Mouse (Mus musculus) megakaryocyte, embryonic 14.5 days (primary cell): ENCODE measurements around the gene Adgre1. TPM values are rescaled to one million over a fixed set of nuclear protein-coding genes. Genes with fewer than 3 reads are reported as not detected.

Experiments used
- H3K27me3 ChIP-seq: replicated peaks from 2 replicates; pipeline ENCODE3; 2012; ENCODE audit warnings: inconsistent platforms
- H3K36me3 ChIP-seq: replicated peaks from 2 replicates; pipeline ENCODE3; 2012; ENCODE audit warnings: low read length, inconsistent platforms, mixed read lengths
- H3K4me1 ChIP-seq: 2 replicates; pipeline ENCODE4 v1.6.1; 2012; ENCODE audit warnings: inconsistent platforms
- H3K4me3 ChIP-seq: replicated peaks from 2 replicates; pipeline ENCODE3; 2012; ENCODE audit warnings: moderate library complexity, mild to moderate bottlenecking, inconsistent platforms
- H3K9me3 ChIP-seq: 2 replicates; pipeline ENCODE4 v1.6.1; 2012; ENCODE audit warnings: inconsistent platforms
- FLI1 ChIP-seq: IDR thresholded peaks from 2 replicates; pipeline ENCODE4 v1.6.1; 2012; ENCODE audit warnings: low read length, inconsistent platforms, mixed read lengths
- GATA1 ChIP-seq: IDR thresholded peaks from 3 replicates; pipeline ENCODE4 v1.6.1; 2012; ENCODE audit warnings: mixed read lengths, low read length, inconsistent platforms, borderline replicate concordance
- polyA plus RNA-seq: library from polyadenylated mRNA; stranded (reverse); fragments of >175 nt; gene quantifications from 2 replicates; pipeline ENCODE4 v1.2.3, GENCODE M21; 2012; ENCODE audit warnings: low replicate concordance; ENCODE audit not compliant: insufficient read depth

Adgre1 gene
- polyA plus RNA-seq, 1 experiment = 4.9 TPM

DNA sequence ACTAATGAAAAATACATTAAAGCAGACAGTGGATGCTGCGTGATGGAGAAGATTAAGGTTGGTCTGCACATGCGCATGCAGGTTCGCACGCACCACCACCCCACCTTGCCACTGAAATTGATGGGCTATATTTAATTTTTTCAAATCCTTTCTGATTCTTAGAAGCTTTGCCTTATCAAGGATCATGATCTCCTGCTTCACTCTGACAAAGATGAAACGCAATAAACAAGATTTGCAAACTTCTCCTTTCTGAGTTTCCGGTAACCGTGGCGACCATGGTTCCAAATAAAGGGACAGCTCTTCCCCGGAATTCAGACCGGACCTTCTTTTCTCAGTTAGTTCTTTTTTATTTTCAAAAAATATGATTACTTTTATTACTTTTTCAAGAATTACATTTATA, 20.5 kb upstream of the Adgre1 start:
- peaks cover 15% of the 10 kb centered on the region for H3K9me3 ChIP-seq
- peaks cover 59% of the 10 kb centered on the region for H3K4me1 ChIP-seq
- no peak overlapping the region for H3K4me3 ChIP-seq
- H3K36me3 ChIP-seq = peaks cover 3% of the 10 kb centered on the region
- peaks cover 5% of the 10 kb centered on the region for H3K27me3 ChIP-seq
- TF ChIP-seq GATA1 = no peak
- no peak for TF ChIP-seq FLI1

DNA sequence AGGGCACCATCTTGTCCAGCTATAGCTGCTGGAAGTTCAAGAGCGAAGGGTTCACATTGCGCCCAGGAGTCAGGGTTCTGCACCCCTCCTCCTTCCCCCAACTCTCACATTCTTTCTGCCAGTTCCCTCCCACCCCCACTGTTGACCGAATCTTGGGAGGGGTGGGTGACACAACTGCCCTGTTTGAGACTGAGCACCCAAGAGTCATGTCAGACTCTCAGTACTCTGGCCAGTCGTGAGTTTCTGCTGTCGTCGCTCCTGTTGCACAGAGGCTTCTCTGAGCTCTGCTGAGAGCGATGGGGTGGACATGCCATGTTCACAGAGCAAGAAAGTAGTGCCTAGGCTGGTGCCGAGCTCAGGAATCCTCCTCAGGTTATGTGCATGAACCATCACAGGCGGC, 19.2 kb upstream of the Adgre1 start:
- H3K9me3 ChIP-seq = peaks cover 19% of the 10 kb centered on the region
- H3K4me1 ChIP-seq = peaks cover 55% of the 10 kb centered on the region
- no peak for TF ChIP-seq FLI1
- TF ChIP-seq GATA1 = no peak
- peaks cover 5% of the 10 kb centered on the region for H3K27me3 ChIP-seq
- no peak overlapping the region for H3K4me3 ChIP-seq
- peaks cover 6% of the 10 kb centered on the region for H3K36me3 ChIP-seq

DNA sequence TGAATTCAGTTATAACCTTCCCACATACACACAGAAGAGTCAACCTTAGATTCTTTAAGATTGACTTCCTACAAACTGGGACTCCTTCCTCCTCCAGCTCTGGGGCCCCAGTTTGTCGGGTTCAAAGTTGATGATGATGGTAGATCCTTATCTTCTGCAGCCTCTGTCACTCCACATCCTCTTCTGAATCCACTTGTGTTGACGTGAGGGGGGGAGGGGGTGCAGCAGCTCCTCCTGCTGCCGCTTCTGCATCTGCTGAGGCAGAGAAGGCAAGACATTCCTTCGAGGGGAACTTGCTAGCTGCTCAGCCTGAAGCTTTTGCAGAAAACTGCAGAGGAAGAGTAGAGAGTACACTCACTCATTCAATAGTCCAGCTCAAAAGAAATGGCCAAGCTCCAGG, 16.9 kb upstream of the Adgre1 start:
- TF ChIP-seq FLI1 (no peak), GATA1 (no peak)
- peaks cover 6% of the 10 kb centered on the region for H3K36me3 ChIP-seq
- peaks cover 6% of the 10 kb centered on the region for H3K27me3 ChIP-seq
- no peak overlapping the region for H3K4me3 ChIP-seq
- H3K4me1 ChIP-seq = peaks cover 41% of the 10 kb centered on the region
- H3K9me3 ChIP-seq = peaks cover 19% of the 10 kb centered on the region

DNA sequence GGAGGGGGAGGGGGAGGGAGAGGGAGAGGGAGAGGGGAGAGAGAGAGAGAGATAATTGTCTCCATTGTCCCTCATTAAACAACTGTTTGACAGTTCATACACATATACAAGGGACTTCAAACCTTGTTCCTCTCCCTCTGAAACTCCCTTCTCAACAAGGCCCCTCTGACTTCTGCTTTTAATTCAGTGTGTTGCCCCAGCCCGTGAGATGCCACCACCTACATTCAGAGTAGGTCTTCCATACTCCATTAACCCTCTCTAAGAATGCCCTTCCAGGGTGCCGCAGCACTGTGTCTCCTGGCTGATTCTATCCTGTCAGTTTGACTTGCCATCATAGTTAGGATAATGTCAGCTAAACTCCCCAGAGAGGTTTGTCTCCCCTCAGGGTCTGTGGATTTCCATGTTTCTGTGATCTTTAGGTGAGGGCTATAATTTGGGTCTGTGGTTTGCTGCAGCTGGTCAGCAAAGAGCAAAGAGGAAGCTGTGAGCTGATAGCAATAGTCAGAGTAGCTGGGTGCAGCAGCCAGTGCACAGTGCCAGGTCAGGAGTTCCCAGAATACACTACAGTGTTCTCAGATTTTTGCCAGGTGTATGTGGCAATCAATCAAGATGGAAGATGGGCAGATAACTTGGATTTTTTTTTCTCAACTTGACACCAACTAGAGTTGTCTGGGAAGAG, 14.3 kb upstream of the Adgre1 start:
- H3K4me3 ChIP-seq = peak overlapping the region; percentile 51
- peaks cover 19% of the 10 kb centered on the region for H3K9me3 ChIP-seq
- TF ChIP-seq GATA1 (no peak), FLI1 (no peak)
- peaks cover 6% of the 10 kb centered on the region for H3K36me3 ChIP-seq
- H3K4me1 ChIP-seq = peaks cover 36% of the 10 kb centered on the region
- peaks cover 2% of the 10 kb centered on the region for H3K27me3 ChIP-seq

DNA sequence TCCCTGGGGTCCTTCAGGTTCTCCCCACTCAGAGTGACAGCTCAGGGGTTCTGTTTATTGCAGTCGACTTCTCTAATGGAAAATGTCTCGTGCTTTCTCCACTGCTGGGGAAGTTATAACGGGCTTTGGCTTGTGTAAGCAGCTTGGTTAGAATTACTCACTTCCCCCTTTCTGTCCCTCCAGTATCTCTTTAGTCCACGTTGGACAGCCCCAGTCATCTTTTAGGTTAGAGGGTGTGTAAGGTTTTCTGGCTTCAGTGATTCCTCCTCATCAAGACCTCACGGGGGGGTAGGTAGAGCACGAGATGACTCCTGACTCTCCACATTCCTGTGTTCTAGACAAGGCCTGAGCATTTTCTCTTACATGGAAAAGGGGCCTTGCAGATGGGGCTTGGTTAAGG, 11.5 kb upstream of the Adgre1 start:
- Histone ChIP-seq H3K4me1 (peaks cover 27% of the 10 kb centered on the region), H3K9me3 (peaks cover 11% of the 10 kb centered on the region), H3K36me3 (peaks cover 6% of the 10 kb centered on the region), H3K4me3 (no peak overlapping the region), H3K27me3 (peaks cover 11% of the 10 kb centered on the region)
- TF ChIP-seq GATA1 = no peak
- no peak for TF ChIP-seq FLI1

DNA sequence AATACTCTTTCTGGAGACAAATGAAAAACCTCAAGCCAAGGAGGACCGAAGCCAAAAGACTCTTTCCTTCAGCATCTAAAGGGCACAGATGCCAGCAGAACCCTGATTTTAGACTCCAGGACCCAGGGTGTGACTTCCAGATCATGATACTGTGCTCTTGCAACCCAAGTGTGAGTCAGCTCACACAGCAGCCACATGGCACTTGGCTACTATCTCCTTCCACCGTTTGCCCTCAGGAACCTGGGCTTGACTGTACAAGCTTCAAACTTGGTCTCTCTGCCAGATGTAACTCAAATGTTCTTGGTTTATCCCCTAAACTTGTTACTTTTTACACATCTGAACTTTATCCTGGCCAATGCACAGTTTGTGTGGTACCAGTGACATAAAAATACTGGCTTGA, 10.7 kb upstream of the Adgre1 start:
- no peak for TF ChIP-seq GATA1
- no peak for TF ChIP-seq FLI1
- peaks cover 27% of the 10 kb centered on the region for H3K4me1 ChIP-seq
- H3K36me3 ChIP-seq = peaks cover 3% of the 10 kb centered on the region
- peaks cover 15% of the 10 kb centered on the region for H3K27me3 ChIP-seq
- peaks cover 5% of the 10 kb centered on the region for H3K9me3 ChIP-seq
- no peak overlapping the region for H3K4me3 ChIP-seq

DNA sequence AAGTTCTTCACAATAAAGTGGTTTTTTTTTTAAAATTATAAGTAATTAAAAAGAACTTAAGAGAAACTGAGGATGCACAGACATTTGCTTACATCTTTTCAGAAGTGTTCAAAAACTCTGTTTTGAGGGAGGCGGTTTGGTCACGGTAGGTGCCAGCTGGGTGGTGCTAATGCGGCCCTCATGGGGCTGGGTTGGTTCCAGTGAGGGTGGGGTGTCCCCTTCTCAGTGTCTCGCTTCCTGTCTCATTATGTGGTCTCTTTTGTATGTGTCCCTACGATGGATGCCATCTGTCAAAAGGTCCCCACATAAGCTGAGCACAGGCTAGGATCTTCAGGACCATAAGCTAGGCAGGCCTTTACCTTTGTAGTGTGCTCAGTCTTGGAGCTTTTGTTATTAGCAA, 9.4 kb upstream of the Adgre1 start:
- Histone ChIP-seq H3K4me1 (peaks cover 22% of the 10 kb centered on the region), H3K9me3 (no peaks in the 10 kb centered on the region), H3K36me3 (no peaks in the 10 kb centered on the region), H3K27me3 (peaks cover 19% of the 10 kb centered on the region), H3K4me3 (no peak overlapping the region)
- TF ChIP-seq FLI1 (no peak), GATA1 (no peak)

DNA sequence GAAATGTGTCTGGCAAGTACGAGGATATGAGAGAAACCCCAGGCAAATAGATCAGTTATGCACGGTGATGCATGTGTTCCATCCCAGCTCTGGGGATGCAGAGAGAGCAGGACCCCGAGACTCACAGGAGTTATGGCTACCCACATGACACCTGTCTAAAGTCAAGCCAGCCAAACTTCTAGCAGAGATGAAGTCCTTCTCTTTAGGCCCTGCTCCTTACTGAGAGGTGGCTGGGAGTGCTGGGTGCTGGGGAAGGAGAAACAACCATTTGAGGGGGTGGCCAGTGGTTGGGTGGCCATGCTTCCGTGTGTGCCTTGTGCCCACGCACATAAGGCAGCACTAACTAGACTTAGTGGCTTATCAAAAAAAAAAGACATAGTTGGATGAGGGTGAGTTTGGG, 8.3 kb upstream of the Adgre1 start:
- TF ChIP-seq FLI1 (no peak), GATA1 (no peak)
- Histone ChIP-seq H3K36me3 (no peaks in the 10 kb centered on the region), H3K4me1 (peaks cover 13% of the 10 kb centered on the region), H3K4me3 (no peak overlapping the region), H3K27me3 (peaks cover 20% of the 10 kb centered on the region), H3K9me3 (no peaks in the 10 kb centered on the region)

DNA sequence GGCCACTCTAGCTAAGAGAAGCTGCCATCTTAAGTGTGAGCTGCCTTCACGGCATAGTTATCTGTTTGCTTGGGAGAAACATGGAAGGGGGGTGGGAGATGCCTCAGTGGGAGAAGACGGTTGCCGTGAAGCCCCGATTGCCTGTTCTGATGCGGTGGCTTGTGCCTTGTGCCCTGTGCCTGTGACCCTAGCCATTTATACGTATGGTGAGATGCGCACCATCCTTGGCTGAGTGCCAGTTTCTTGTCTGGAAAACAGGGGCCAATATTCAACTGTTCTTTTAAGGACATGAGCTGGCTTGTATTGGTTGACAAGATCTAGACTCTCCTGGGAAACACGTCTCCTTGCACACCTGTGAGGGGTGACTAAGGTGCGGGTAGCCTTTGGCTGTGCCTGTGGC, 7.4 kb upstream of the Adgre1 start:
- TF ChIP-seq GATA1 (no peak), FLI1 (no peak)
- H3K9me3 ChIP-seq = no peaks in the 10 kb centered on the region
- H3K4me3 ChIP-seq = no peak overlapping the region
- peaks cover 22% of the 10 kb centered on the region for H3K27me3 ChIP-seq
- H3K36me3 ChIP-seq = no peaks in the 10 kb centered on the region
- peaks cover 13% of the 10 kb centered on the region for H3K4me1 ChIP-seq

DNA sequence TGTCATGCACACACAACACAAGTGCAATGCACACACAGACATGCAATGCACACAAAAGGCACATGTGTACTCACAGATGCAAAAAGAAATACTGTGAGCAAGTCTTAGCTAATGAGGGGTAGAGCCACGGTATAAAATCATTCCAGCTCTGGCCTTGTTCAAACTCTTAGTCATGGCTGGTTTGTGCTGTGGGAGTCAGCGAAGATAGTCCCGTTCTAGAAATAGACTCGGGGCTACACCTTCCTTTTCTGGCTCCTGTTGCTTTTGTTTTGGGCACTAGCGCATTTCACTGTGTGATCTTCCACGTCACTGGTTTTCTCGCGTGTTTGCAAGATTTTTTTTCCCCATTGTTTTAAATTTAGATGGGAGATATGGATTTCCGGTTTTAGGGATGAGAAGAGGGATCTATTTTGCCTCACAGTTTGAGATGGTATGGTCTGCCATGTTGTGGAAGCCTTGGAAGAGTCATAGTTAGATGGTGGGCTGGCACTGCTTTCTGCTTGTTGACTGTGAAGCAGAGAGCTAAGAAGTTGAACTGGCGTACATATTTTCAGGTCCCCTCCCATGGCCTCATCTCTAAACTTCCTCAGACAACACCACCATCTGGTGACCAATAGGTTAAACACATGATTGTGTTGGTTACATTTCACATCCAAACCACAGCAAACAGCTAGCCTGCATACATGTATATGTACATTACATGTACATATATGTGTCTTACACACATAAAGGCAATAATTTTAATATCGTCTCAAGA, 1.2 kb downstream of the Adgre1 start:
- H3K4me3 ChIP-seq = peak overlapping the region; percentile 80
- no peak for TF ChIP-seq GATA1
- no peak for TF ChIP-seq FLI1
- peaks cover 20% of the 10 kb centered on the region for H3K4me1 ChIP-seq
- no peaks in the 10 kb centered on the region for H3K36me3 ChIP-seq
- no peaks in the 10 kb centered on the region for H3K9me3 ChIP-seq
- peaks cover 4% of the 10 kb centered on the region for H3K27me3 ChIP-seq

Other genes with a start within 250 kb of the Adgre1 start
- not detected in 2 replicates for gene Cd70, start 208.9 kb upstream of the Adgre1 start, polyA plus RNA-seq
- gene Tnfsf14, start 164.5 kb upstream of the Adgre1 start, polyA plus RNA-seq = 49.5 and 144 TPM in 2 replicates
- 0.52 and 16.6 TPM in 2 replicates for gene C3, start 130.6 kb upstream of the Adgre1 start, polyA plus RNA-seq
- 30.6 and 33.1 TPM in 2 replicates for gene Gpr108, start 110.2 kb upstream of the Adgre1 start, polyA plus RNA-seq
- gene Trip10, start 109.2 kb upstream of the Adgre1 start, polyA plus RNA-seq = 25.4 and 45.7 TPM in 2 replicates
- gene Vav1, start 79.6 kb upstream of the Adgre1 start, polyA plus RNA-seq = 34.6 and 164 TPM in 2 replicates
- gene Vmn2r120, start 186.8 kb downstream of the Adgre1 start, polyA plus RNA-seq = not detected in 2 replicates